Mouse (Mus musculus) midbrain, embryonic 10.5 days (tissue): Measurements from ENCODE around the gene Fntb. TPM values are rescaled to one million over a fixed set of nuclear protein-coding genes. Genes with fewer than 3 reads are reported as not detected.

Source experiments
- DNase-seq: peaks from one replicate; pipeline ENCODE4 v3.0.0-alpha.2; 2017; ENCODE audit warnings: low spot score
- H3K27ac ChIP-seq: fragments of 300-500 bp; sonication (generic); replicated peaks from 2 replicates; pipeline ENCODE4 v1.5.1; 2016; ENCODE audit warnings: mild to moderate bottlenecking
- H3K27me3 ChIP-seq: fragments of 300-500 bp; sonication (generic); 2 replicates; pipeline ENCODE4 v1.6.1; 2016; ENCODE audit warnings: low read depth, mild to moderate bottlenecking; ENCODE audit not compliant: poor library complexity, severe bottlenecking
- H3K36me3 ChIP-seq: fragments of 300-500 bp; sonication (generic); 2 replicates; pipeline ENCODE4 v1.6.1; 2016; ENCODE audit warnings: mild to moderate bottlenecking, moderate library complexity
- H3K4me1 ChIP-seq: fragments of 300-500 bp; sonication (generic); 2 replicates; pipeline ENCODE4 v1.6.1; 2016
- H3K4me3 ChIP-seq: fragments of 300-500 bp; sonication (generic); 2 replicates; pipeline ENCODE4 v1.5.1; 2016; ENCODE audit warnings: mild to moderate bottlenecking, moderate library complexity
- H3K9me3 ChIP-seq: fragments of 300-500 bp; sonication (generic); replicated peaks from 2 replicates; pipeline ENCODE4 v1.6.1; 2016; ENCODE audit warnings: mild to moderate bottlenecking
- WGBS: fragments of 180-500 bp; shearing (Covaris S2); methylation state at CpG from one replicate; pipeline ENCODE4 v1.1.7; 2016; 5-methylcytosine and 5-hydroxymethylcytosine counted together
- polyA plus RNA-seq: library from polyadenylated mRNA; unstranded; fragments of >200 nt; fragmentation: Nextera tagmentation; extraction: Ambion mirVana; gene quantifications from 2 replicates; pipeline ENCODE4 v1.2.1, GENCODE M21; 2016

The Fntb gene
- polyA plus RNA-seq, 1 experiment from 2014 or later, result 49.9 TPM

DNA sequence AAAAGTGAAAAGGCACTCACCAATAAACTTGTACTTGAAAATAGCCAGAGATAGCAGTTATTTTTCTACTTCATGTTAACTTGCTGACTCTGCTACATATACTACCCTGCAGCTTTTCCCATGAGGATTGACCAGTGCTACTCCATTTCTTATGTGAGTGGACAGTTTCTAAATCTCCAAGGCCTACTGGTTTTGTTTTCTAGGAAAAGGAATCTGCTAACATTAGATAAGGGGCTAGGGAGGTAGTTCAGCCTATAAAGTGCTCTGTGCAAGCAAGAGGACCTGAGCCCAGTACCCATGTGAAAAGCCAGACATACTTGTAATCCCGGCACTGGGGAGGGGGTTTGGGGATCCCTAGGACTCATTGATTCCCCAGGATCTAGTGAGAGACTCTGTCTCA lies 140.9 kb downstream of the Fntb start:
- Histone ChIP-seq H3K4me3 (no peak overlapping the region), H3K9me3 (no peaks in the 10 kb centered on the region), H3K4me1 (peaks cover 14% of the 10 kb centered on the region), H3K27ac (no peak overlapping the region), H3K27me3 (no peaks in the 10 kb centered on the region), H3K36me3 (peaks cover 24% of the 10 kb centered on the region)
- WGBS, result 91% methylated on average over 1 of the region's 1 CpGs
- DNase-seq, result no peak

DNA sequence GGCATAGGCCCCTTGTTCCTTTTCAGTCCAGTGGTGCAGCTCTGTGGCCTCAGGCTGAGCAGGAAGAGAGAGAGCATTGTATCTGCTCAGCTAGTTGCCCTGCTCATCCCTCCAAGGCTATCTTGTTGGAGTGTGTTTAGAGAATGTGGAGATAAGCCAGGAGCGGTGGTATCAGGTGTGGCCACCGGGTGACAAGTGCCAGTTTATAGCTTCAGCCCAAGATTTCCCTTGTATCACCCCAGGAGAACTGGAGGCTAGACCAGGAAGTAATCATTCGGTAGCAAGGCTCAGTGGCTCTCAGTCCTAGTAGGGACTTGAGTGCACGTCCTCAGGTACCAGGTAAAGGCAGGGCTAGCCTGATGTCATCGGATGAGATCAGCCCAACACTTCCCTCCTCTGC lies 143.8 kb downstream of the Fntb start:
- Histone ChIP-seq H3K36me3 (peaks cover 23% of the 10 kb centered on the region), H3K27ac (no peak overlapping the region), H3K4me1 (peaks cover 17% of the 10 kb centered on the region), H3K27me3 (no peaks in the 10 kb centered on the region), H3K4me3 (no peak overlapping the region), H3K9me3 (no peaks in the 10 kb centered on the region)
- no peak for DNase-seq
- 81% methylated on average over 5 of the region's 5 CpGs for WGBS

DNA sequence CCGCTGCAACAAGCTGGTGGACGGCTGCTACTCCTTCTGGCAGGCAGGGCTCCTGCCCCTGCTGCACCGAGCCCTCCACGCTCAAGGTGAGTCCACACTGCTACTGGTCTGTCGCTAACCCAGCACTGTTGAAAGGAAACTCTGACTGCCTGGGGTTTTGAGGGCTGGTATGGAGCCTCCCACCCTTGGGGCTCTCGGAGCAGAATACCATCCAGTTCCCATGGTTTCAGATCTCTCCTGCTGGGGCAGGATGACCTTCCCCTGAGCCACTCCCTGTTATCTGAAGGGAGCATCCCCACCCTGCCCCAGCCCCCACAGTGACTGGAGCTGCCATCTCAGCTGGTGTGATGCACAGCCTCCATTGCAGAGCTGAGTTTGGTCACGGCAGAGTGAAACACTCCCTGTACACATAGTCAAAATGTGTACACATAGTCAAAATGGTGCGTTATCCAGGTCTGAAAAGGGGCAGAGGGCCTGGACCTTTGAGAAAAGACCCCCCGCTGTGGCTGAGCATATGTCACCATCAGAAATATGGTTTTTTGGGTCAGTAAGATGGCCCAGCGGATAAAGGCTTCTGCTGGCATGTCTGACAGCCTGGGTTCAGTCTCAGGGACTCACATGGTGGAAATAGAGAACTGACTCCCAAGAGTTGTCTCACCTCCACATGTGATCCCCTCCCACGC lies 145.0 kb downstream of the Fntb start:
- WGBS, result 65% methylated on average over 11 of the region's 11 CpGs
- no peaks in the 10 kb centered on the region for H3K27me3 ChIP-seq
- H3K27ac ChIP-seq, result peak overlapping the region; percentile 58
- peaks cover 23% of the 10 kb centered on the region for H3K36me3 ChIP-seq
- H3K4me1 ChIP-seq, result peaks cover 17% of the 10 kb centered on the region
- H3K9me3 ChIP-seq, result no peaks in the 10 kb centered on the region
- no peak for DNase-seq
- no peak overlapping the region for H3K4me3 ChIP-seq

DNA sequence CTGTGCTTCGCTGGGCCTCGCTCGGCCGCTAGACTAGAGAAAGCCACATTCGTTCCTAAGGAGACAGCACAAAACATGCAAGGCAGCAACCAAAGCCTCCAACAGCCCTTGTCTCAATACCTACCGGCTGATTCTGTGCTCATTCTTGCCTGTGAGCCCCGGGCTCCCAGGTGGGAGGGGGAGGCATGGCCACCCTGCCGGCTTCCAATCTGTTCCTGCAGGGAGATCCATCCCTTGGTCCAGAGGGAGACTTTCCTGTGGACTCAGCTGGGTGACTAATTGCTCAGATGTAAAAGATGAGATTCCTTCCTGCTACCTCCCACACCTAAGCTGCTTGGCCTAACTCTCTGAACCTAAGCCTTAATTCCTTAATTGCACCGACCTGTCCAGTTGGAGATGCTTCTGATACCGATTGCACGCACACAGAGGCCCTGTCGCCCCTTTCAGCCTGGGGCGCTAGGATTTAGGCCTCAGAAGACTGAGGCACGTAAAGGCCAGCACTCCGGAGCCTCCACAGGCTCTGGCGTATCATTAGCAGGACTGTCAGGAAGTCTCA lies 145.9 kb downstream of the Fntb start:
- Histone ChIP-seq H3K9me3 (no peaks in the 10 kb centered on the region), H3K4me1 (peaks cover 17% of the 10 kb centered on the region), H3K4me3 (no peak overlapping the region), H3K36me3 (peaks cover 24% of the 10 kb centered on the region), H3K27me3 (no peaks in the 10 kb centered on the region), H3K27ac (no peak overlapping the region)
- 59% methylated on average over 16 of the region's 16 CpGs for WGBS
- no peak for DNase-seq

DNA sequence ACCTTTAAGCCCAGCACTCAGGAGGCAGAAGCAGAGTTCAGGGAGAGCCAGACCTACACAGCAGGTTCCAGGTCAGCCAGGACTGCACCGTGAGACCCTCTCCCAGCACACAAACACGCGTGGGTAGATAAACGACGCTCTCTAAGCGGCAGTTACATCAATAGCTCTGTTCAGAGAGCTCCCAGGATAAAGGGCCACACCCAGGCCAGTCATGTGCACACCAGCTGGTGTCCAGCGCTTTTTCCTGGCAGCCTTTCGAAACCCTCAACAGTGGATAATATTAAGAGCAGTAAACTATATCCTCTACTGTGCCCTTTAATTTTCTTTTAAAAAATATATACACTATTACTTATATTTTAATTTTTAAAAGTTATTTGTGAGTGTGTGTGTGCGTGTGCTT lies 146.8 kb downstream of the Fntb start:
- H3K36me3 ChIP-seq, result peaks cover 26% of the 10 kb centered on the region

DNA sequence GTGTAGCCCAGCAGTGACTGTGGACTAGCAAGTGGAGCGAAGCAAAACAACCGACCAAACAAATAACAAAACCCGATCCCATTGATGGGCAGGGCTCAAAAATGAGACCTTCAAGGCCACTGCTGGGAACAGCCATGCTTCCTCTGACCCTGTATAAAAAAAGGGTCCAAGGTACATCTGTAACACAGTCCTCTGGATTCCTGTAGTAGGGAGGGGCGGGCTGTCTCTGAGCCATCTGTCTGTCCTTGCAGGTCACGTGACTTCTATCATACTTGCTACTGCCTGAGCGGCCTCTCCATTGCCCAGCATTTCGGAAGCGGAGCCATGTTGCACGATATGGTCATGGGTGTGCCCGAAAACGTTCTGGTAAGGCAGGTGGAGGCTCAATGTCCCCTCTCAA lies 150.8 kb downstream of the Fntb start:
- no peak overlapping the region for H3K4me3 ChIP-seq
- 91% methylated on average over 11 of the region's 11 CpGs for WGBS
- H3K9me3 ChIP-seq, result no peaks in the 10 kb centered on the region
- no peak for DNase-seq
- peaks cover 23% of the 10 kb centered on the region for H3K36me3 ChIP-seq
- H3K4me1 ChIP-seq, result peaks cover 11% of the 10 kb centered on the region
- no peak overlapping the region for H3K27ac ChIP-seq
- H3K27me3 ChIP-seq, result no peaks in the 10 kb centered on the region

More for the DNA sequence above, 146.8 kb downstream of the Fntb start:
- peaks cover 17% of the 10 kb centered on the region for H3K4me1 ChIP-seq
- H3K9me3 ChIP-seq, result no peaks in the 10 kb centered on the region
- H3K27ac ChIP-seq, result no peak overlapping the region
- H3K4me3 ChIP-seq, result no peak overlapping the region
- 84% methylated on average over 9 of the region's 9 CpGs for WGBS
- H3K27me3 ChIP-seq, result no peaks in the 10 kb centered on the region
- no peak for DNase-seq

DNA sequence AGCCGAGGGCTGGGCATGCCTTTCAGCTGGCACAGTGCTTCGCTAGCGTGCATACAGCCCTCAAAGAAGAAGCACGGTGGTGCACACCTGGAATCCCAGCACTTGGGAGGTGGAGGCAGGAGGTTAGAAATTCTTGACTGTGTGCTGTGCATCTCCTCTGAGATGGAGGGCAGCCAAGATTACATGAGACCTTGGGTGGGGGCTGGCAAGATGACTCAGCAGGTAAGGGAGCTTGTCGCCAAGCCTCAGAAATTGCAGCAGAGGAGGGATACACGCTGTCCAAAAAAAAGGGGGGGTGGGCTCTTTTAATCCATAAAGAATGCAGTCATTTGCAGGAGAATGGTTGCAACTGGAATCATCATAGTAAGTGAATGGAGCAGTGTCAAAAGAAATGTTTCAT lies 152.7 kb downstream of the Fntb start:
- no peaks in the 10 kb centered on the region for H3K27me3 ChIP-seq

DNA sequence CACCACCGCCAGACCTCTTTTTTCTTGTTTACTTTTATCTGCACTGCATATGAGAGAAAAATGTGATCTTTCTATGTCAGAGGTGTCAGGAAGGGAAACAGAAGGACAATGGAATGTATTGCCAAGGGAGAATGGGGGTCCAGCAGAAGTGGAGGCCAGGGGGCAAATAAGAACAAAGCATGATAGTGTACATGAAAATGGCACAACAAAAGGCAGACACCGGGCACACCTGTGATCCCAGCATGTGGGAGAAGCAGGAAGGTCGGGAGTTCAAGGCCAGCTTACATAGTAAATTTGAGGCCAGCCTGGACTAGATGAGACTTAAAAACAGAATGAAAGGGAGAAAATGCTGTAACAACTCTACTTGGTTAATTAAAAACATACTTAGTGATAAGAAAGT lies 153.5 kb downstream of the Fntb start:
- Histone ChIP-seq H3K36me3 (peaks cover 21% of the 10 kb centered on the region), H3K4me3 (no peak overlapping the region), H3K27me3 (no peaks in the 10 kb centered on the region), H3K9me3 (no peaks in the 10 kb centered on the region), H3K4me1 (0 out of 2 replicates have a peak, but pooled peaks cover 7% of the 10 kb centered on the region), H3K27ac (no peak overlapping the region)
- no peak for DNase-seq
- WGBS, result 76% methylated on average over 3 of the region's 3 CpGs

More for the DNA sequence above, 152.7 kb downstream of the Fntb start:
- H3K27ac ChIP-seq, result no peak overlapping the region
- WGBS, result 81% methylated on average over 6 of the region's 6 CpGs
- DNase-seq, result no peak
- H3K9me3 ChIP-seq, result no peaks in the 10 kb centered on the region
- no peak overlapping the region for H3K4me3 ChIP-seq
- H3K36me3 ChIP-seq, result peaks cover 21% of the 10 kb centered on the region
- 0 out of 2 replicates have a peak, but pooled peaks cover 7% of the 10 kb centered on the region for H3K4me1 ChIP-seq

DNA sequence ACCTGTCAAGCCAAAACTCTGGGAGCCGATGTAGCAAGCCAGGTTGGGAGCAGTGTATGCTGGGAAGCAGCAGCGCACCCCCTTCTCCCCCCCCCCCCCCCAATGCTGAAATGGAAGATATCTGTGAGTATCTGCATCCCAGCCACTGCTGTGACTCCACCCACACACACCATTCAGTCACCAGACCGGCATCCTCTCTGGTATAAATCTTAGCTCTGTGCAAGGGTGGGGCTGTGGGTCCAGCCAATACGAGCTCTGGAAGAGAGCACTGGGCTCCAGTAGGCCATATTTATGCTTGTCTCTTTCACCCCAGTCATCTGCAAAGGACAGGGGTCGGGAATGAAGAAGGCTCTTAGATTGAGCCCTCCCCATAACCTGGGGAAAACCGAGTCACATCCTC lies 155.0 kb downstream of the Fntb start:
- H3K4me1 ChIP-seq, result 0 out of 2 replicates have a peak, but pooled peaks cover 7% of the 10 kb centered on the region
- no peak overlapping the region for H3K4me3 ChIP-seq
- no peak overlapping the region for H3K27ac ChIP-seq
- no peaks in the 10 kb centered on the region for H3K27me3 ChIP-seq
- 81% methylated on average over 6 of the region's 6 CpGs for WGBS
- H3K9me3 ChIP-seq, result no peaks in the 10 kb centered on the region
- peaks cover 21% of the 10 kb centered on the region for H3K36me3 ChIP-seq
- no peak for DNase-seq

DNA sequence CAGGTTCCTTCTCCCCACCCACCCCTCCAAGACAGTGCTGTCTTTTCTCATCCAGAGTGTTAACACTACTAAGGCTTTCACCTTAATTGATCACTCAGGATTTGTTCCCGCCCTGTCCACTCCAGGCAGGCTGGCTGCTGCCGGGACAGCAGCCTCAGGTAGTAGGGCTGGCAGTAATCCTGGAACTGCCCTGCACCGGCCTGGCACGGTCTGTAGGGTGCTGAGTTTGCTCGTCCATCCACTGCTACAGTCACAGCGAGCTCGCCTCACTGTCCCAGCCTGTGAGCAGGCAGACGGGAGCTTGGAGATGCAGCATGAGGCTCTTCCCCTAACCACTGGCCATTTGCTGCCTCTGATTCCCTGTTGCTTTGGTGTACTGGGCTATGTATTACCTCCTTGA lies 155.6 kb downstream of the Fntb start:
- 0 out of 2 replicates have a peak, but pooled peaks cover 7% of the 10 kb centered on the region for H3K4me1 ChIP-seq
- H3K27me3 ChIP-seq, result no peaks in the 10 kb centered on the region
- no peak for DNase-seq
- H3K4me3 ChIP-seq, result no peak overlapping the region
- H3K9me3 ChIP-seq, result no peaks in the 10 kb centered on the region
- H3K27ac ChIP-seq, result no peak overlapping the region
- WGBS, result 86% methylated on average over 8 of the region's 8 CpGs
- H3K36me3 ChIP-seq, result peaks cover 21% of the 10 kb centered on the region

DNA sequence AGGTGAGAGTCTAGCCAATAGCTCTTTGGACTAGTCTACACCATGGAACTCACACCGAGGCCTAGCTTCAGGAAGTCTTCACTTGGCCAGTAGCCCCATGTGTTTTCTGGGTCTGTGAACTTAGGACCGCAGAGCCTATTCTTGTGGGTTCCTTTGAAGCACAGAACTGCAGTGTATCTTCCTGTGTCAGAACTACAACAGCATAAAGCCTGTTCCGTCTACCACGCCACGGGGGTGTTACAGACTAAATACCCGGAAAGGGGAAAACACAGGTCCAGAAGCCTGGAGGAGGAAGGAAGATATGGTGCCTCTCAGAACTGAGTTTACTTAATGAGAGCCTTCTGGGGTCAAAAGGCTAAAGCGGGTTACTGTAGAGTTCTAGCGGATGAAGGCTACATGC lies 157.7 kb downstream of the Fntb start:
- H3K36me3 ChIP-seq, result peaks cover 13% of the 10 kb centered on the region; the same call in 1 of the 2 replicates
- DNase-seq, result no peak
- no peaks in the 10 kb centered on the region for H3K27me3 ChIP-seq
- no peak overlapping the region for H3K4me3 ChIP-seq
- 0 out of 2 replicates have a peak, but pooled peaks cover 5% of the 10 kb centered on the region for H3K4me1 ChIP-seq
- no peaks in the 10 kb centered on the region for H3K9me3 ChIP-seq
- no peak overlapping the region for H3K27ac ChIP-seq
- WGBS, result 89% methylated on average over 8 of the region's 8 CpGs

DNA sequence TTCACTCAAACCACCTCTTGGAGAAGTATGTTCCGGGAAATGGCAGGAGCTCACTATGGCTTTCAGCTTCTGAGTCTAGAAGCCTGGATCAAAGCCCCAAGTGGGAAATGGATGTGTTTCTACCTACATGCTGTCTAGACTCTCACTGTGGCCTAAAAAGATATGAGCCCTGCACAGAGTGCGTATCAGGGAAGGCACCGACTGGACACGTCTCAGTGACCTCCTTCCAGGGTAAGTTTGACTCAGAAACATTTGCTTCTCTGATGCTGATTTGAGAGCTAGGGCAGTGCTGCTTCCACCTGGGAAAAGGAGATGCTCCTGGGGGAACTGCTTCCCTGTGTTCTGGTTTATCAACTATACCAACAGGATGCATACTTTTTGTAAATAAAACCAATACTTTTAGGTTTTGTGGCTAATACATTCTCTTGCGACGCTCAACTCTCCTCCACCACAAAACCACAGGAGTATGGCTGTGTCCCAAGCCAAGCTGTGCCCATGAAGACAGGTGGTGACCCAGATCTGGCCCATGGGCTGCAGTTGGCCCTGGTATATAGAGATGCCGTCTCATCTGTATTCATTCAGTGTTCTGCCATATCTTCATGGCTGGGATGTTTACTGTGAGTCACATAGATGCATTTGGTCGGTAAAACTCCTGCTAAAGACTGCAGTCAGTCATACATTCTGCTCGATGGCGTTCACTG lies 159.7 kb downstream of the Fntb start:
- Histone ChIP-seq H3K4me1 (peaks cover 6% of the 10 kb centered on the region; the same call in 1 of the 2 replicates), H3K27ac (no peak overlapping the region), H3K27me3 (no peaks in the 10 kb centered on the region), H3K36me3 (peaks cover 10% of the 10 kb centered on the region; the same call in 1 of the 2 replicates), H3K9me3 (no peaks in the 10 kb centered on the region), H3K4me3 (no peak overlapping the region)
- DNase-seq, result no peak
- 93% methylated on average over 10 of the region's 10 CpGs for WGBS
